Mouse (Mus musculus): ENCODE results near the gene Eif4e3.

GRCm38 (mm10) chr6:99621167-99621566 lies 45.4 kb downstream of the Eif4e3 start:
- no peak for TF ChIP-seq CTCF (IDR thresholded peaks at IDR 0.05; ENCODE audit: insufficient read depth, low read length)
- no peak for TF ChIP-seq POLR2A (IDR thresholded peaks at IDR 0.05; ENCODE audit: borderline replicate concordance, extremely low read depth, low read depth, low read length)
